Mouse (Mus musculus): ENCODE results near the gene Top3a. TPM values are rescaled to one million over a fixed set of nuclear protein-coding genes. Genes with fewer than 3 reads are reported as not detected.

Gene Top3a
- polyA plus RNA-seq, 1 experiment, result 2.6 TPM

DNA sequence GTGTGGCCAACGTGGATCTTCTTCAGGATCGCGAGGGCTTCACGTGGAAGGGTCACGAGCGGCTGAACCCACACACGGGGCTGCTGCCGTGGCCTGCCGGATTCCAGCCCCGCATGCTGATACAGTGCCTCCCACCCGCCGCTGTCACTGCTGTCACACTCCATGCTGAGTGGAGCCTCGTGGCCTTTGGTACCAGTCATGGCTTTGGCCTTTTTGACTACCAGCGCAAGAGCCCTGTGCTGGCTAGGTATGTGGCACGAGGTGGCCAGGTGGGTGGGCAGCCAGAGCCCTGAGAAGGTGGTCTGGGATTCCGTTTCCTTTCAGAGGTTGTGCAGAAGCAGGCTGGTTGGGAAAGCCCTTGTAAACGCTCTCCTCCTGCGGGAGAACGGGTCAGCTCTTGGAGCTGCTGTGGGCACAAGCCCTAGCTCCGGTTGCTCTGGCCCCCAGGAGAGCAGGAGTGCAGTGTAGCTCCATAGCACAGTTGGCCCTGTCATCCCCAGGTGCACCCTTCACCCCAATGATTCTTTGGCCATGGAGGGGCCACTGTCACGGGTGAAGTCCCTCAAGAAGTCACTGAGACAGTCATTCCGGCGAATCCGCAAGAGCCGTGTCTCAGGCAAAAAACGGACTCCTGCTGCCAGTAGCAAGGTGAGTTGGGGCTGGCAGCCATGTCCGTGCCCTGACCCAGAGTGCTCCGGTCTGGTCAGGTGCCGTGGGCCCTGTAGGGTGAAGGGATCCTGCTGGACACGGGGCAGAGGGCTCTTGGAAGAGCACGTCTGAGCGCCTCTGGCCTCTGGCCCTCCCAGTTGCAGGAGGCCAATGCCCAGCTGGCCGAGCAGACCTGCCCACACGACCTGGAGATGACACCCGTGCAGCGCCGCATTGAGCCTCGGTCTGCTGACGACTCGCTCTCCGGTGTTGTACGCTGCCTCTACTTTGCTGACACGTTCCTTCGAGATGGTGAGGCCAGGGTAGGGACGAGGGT is 67.4 kb downstream of the Top3a start:
- Histone ChIP-seq H3K4me3 (ENCODE audit: insufficient read depth, low read depth, low read length) (no peak overlapping the region), H3K27ac (replicated peaks; ENCODE audit: low read depth, low read length) (no peak overlapping the region), H3K4me1 (ENCODE audit: control insufficient read depth, insufficient read depth, insufficient read length, low read length) (peaks cover 7% of the 10 kb centered on the region; the same call in 1 of the 2 replicates)

DNA sequence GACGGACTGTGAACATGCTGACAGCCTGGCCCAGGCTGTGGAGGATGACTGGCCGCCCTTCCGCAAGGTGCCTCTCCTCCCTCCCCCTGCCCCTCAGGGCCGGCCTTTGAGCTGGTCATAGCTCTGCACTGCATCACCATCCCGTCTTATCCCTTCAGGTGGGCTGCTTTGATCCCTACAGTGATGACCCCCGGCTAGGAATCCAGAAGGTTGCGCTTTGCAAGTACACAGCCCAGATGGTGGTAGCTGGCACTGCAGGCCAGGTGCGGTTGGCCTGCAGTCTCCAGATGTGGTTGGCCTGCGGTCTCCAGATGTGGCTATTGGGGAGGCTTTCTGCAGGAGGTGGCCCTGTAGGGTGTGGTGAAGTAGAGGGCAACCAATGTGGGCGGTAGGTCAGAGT is 68.5 kb downstream of the Top3a start:
- Histone ChIP-seq H3K4me3 (ENCODE audit: insufficient read depth, low read depth, low read length) (no peak overlapping the region), H3K27ac (replicated peaks; ENCODE audit: low read depth, low read length) (no peak overlapping the region), H3K4me1 (ENCODE audit: control insufficient read depth, insufficient read depth, insufficient read length, low read length) (peaks cover 7% of the 10 kb centered on the region; the same call in 1 of the 2 replicates)

DNA sequence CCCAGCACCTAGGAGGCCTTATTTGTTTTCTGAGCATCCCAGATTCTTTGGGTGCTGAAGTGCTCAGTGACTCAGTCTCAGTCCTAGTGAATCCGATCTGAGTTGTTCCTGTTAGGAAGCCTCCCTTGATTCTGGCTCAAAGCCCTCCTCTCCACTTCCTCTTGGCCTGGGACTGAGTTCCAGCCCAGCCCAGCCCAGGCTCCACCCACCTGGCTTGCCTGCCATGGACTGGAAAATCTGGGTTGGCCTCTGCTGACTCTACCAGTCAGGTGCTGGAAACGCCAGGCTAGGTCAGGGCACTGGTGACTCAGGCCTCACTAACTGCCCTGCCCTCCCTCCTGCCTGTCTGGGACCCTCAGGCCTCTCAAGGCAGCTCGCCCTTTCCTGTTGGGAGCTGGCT is 69.5 kb downstream of the Top3a start:
- Histone ChIP-seq H3K4me1 (ENCODE audit: control insufficient read depth, insufficient read depth, insufficient read length, low read length) (peaks cover 7% of the 10 kb centered on the region; the same call in 1 of the 2 replicates), H3K4me3 (ENCODE audit: insufficient read depth, low read depth, low read length) (no peak overlapping the region), H3K27ac (replicated peaks; ENCODE audit: low read depth, low read length) (peak overlapping the region; percentile 50)

DNA sequence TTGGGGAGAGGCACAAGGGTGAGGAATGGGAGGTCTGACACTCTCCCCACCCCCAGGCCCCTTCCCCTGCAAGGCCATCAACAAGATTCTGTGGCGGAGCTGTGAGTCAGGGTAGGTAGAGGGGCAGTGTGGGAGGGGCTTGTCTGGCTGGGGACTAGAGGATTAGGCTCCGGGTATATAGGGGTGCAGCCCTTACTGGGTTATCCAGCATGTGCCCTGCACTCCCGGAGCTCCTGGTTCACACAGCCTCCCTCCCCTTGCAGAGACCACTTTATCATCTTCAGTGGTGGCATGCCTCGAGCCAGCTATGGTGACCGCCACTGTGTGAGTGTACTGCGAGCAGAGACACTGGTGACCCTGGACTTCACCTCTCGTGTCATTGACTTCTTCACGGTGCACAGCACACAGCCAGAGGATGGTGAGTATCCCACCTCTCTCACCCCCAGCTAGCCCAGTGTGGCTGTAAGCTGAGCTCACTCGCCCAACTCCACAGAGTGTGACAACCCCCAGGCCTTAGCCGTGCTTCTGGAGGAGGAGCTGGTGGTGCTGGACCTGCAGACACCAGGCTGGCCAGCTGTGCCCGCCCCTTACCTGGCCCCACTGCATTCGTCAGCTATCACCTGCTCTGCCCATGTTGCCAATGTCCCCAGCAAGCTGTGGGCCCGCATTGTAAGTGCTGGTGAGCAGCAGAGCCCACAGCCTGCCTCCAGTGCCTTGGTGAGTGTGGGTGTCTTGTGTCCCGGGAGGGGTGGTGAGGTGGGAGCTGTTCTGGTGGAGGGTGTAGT is 70.3 kb downstream of the Top3a start:
- Histone ChIP-seq H3K4me3 (ENCODE audit: insufficient read depth, low read depth, low read length) (no peak overlapping the region), H3K4me1 (ENCODE audit: control insufficient read depth, insufficient read depth, insufficient read length, low read length) (peaks cover 7% of the 10 kb centered on the region; the same call in 1 of the 2 replicates), H3K27ac (replicated peaks; ENCODE audit: low read depth, low read length) (peak overlapping the region; percentile 32)

DNA sequence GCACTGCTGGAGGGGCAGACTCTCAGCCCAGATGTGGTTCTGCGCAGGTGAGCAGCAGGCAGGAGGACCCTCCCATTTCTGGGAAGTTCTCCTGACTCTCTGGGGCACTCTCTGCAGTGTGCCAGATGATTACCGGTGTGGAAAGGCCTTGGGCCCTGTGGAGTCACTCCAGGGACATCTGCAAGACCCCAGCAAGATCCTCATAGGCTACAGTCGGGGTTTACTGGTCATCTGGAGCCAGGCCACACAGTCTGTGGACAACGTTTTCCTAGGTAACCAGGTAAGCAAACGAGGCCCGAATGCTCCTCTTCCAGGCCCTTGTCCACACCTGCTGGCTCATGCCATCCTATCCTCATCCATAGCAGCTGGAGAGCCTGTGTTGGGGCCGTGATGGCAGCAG is 71.1 kb downstream of the Top3a start:
- no peak overlapping the region for H3K4me3 ChIP-seq (ENCODE audit: insufficient read depth, low read depth, low read length)
- peaks cover 7% of the 10 kb centered on the region; the same call in 1 of the 2 replicates for H3K4me1 ChIP-seq (ENCODE audit: control insufficient read depth, insufficient read depth, insufficient read length, low read length)
- no peak overlapping the region for H3K27ac ChIP-seq (replicated peaks; ENCODE audit: low read depth, low read length)

DNA sequence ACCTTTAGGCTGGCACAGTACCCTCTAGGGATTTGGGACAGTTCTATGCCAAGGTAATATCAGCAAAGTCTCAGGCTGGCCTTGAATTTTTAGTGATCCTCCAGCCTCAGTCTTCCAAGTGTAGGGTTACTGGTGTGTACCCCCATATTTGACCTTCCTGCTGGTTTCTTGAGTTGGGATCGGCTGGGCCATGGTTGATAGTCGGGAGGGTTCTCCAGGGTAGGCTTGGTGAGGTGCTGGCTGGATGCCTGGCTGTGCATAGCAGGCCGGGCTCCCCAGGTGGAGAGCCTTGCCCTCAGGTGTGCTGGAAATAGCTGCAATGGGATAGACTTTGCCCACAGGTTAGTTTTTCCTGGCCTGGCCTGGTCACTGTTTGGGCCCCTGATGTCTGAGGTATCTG is 71.9 kb downstream of the Top3a start:
- H3K4me3 ChIP-seq (ENCODE audit: insufficient read depth, low read depth, low read length), result no peak overlapping the region
- H3K4me1 ChIP-seq (ENCODE audit: control insufficient read depth, insufficient read depth, insufficient read length, low read length), result peaks cover 8% of the 10 kb centered on the region; the same call in 1 of the 2 replicates

DNA sequence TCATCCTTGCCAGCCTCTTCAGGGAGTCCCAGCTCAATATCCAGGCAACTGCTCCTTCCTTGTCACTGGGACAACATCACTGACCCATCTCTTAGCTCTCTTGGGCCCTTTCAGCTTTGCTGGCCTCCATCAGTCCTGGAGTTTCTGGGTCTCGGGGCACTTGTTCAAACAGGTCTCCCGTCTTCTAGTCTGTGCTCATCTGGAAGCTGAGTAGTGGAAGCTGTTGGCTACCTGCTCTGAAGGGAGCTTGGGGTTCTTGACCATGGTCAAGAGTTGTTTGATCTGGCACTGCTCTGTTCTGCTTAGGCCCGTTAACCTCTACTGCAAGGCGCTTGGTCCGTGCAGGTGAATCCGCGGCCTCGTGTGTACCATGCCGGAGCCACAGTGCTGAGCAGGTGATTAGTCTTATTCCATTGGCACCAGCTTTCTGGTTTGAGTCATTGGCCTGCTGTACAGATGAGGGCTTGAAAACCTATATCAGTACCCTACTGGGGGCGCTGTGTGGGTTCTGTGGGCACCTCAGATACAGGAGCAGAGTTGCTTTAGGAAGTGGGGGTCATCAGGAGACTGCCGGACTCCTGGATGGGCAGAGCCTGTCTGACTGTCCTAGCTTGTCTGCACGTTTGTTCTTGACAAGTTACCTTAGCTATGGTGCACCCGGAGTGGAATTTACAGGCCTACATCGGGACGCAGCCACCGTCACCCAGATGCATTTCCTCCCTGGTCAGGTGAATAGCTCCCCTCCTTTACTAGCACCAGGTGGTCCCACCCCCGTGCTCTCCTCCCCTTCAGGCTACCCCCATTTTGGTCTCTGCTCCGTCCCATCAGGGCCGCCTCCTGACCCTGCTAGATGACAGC is 72.9 kb downstream of the Top3a start:
- no peak overlapping the region for H3K4me3 ChIP-seq (ENCODE audit: insufficient read depth, low read depth, low read length)
- peaks cover 9% of the 10 kb centered on the region; the same call in 1 of the 2 replicates for H3K4me1 ChIP-seq (ENCODE audit: control insufficient read depth, insufficient read depth, insufficient read length, low read length)
- no peak overlapping the region for H3K27ac ChIP-seq (replicated peaks; ENCODE audit: low read depth, low read length)

More for the DNA sequence above, 71.9 kb downstream of the Top3a start:
- no peak overlapping the region for H3K27ac ChIP-seq (replicated peaks; ENCODE audit: low read depth, low read length)

DNA sequence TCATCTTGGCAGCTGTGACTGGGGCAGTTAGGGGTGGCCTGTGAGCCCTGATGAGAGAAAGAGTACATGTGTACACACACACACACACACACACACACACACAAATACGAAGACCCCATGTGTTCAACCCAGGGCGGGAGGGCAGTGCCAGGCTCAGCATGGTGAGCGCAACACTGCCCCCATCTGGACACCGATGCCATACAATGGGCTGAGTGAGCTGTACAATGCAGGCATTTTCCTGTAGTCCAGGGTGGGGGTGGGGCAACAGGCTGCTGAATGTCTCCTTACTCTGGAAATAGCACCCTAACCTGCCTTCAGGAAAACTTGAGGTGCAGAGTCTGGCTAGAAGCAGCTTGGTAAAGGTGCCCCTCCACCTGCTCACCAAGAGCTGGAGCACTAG is 74.0 kb downstream of the Top3a start:
- H3K27ac ChIP-seq (replicated peaks; ENCODE audit: low read depth, low read length), result no peak overlapping the region
- no peak overlapping the region for H3K4me3 ChIP-seq (ENCODE audit: insufficient read depth, low read depth, low read length)
- H3K4me1 ChIP-seq (ENCODE audit: control insufficient read depth, insufficient read depth, insufficient read length, low read length), result peaks cover 9% of the 10 kb centered on the region; the same call in 1 of the 2 replicates

DNA sequence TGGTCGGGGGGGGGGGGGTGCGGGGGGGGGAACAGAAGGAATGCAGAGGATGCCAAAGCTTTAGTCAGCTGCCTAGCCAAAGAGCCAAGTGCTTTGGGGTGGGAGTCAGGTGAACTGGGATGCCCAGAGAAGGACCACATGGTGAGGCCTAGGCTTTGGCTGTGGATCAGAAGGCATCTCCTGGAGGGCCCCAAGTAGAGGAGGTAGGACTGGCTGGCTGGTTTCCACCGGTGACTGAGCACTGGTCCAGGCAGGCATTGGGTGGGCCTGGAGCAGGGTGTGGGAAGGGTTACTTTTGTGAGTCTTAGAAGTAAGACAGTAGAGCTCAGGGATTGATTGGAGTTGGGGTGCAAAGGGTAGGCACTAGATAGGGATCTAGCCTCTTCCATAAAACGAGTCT is 75.6 kb downstream of the Top3a start:
- Histone ChIP-seq H3K4me1 (ENCODE audit: control insufficient read depth, insufficient read depth, insufficient read length, low read length) (0 out of 2 replicates have a peak, but pooled peaks cover 2% of the 10 kb centered on the region), H3K27ac (replicated peaks; ENCODE audit: low read depth, low read length) (no peak overlapping the region), H3K4me3 (ENCODE audit: insufficient read depth, low read depth, low read length) (no peak overlapping the region)

DNA sequence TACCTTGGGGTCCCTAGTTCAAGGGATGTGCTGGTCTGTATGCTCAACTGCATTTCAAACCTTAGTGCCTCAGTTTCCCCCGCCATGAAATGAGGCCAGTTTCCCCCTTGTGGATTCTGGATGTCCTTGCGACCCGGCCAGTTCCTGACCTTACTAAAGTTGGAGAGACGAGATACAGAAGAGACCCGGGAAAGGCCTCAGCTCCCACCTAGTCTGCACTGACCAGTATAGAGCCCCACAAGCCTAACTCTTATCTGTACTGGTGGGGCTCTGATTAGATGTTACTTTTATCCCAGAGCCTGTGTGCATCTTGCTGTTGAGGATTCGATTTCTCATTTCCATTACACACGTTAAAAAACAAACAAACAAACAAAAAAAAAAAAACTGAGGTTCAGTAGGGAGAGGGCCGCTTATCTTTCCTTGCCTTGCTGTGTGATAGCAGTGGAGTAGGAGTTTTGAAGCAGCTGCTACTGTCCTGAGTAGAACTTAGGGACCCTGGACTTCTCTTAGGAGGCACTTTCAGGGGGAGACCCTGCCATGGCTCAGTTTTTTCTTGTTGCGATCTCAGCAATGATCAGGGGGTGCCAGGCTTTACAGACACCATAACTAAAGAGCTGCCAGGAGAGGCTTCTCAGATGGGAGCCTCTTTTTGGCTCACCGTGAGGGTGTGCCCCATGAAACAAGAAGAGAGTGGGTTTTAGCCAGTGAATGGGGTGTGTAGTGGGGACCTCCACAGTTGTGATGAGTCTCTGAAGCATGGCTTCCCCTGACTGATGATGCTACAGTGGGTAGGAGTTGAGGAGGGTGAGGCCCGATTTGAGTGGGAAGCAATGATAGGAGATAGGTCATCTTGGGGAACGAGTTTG is 76.6 kb downstream of the Top3a start:
- H3K4me1 ChIP-seq (ENCODE audit: control insufficient read depth, insufficient read depth, insufficient read length, low read length), result 0 out of 2 replicates have a peak, but pooled peaks cover 2% of the 10 kb centered on the region
- no peak overlapping the region for H3K27ac ChIP-seq (replicated peaks; ENCODE audit: low read depth, low read length)
- peak overlapping the region; percentile 87 for H3K4me3 ChIP-seq (ENCODE audit: insufficient read depth, low read depth, low read length)

DNA sequence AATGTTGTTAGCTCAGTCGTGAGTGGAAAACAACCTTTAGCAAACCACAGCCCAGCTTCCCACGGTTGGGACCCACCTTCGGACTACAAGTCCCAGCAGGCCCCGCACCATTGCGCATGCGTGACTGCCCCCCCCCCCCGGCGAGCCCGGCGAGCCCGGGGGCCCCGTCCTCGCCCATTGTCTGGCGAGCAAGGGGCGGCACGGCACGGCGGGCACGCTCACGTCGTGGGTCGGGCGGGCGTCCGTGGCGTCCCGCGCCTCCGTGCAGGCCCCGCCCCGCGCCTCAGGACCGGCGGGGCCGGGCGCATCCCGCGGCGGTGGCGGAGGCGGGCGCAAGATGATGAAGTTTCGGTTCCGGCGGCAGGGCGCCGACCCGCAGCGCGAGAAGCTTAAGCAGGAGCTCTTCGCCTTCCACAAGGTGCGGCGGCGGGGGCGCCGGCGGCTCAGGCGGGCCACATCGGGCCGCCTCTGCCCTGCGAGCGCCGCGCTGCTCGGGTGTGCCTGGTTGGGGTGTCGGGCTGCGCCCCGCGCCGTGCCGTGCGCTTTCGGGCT is 77.6 kb downstream of the Top3a start, which contains the start of gene Llgl1:
Gene Llgl1, plus strand, starts transcription at position 200 of the 552 bp plus-strand sequence.
- Histone ChIP-seq H3K27ac (replicated peaks; ENCODE audit: low read depth, low read length) (peak within 1 kb of the TSS; percentile 91), H3K4me1 (ENCODE audit: control insufficient read depth, insufficient read depth, insufficient read length, low read length) (0 out of 2 replicates have a peak, but pooled peaks cover 2% of the 10 kb centered on the region), H3K4me3 (ENCODE audit: insufficient read depth, low read depth, low read length) (peak within 1 kb of the TSS; percentile 87)

DNA sequence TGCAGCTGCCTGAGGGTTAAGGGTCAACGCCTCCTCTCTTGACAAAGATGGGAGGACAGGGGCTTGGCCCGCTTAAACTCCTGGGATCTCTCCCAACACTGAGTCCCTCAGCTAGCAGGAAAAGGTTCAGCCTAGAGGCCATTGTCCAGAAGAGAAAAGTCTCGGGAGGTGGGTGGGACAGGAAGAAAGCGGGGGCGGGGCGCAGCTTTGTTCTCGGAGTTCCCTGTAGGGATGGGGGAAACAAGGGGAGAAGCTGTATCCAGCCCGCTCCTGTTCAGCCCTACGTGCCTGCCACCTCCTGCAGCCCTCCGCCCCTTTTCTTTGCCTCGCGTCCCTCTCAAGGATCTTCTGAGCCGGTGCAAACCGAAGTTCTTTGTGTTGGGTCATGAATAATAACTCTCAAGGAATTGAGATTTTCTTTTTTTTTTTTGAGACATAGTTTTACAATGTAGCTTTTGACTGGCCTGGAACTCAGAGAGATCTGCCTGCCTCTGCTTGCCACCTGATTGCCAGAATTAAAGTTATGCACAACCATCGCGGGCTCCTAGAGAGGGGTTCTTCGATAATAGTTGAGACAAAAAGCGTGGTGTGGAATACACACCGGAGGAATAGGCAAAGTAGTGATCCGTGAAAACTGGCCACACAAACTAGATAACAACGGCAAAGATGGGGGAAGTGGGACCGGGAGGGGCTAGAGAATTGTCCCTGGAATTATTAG is 78.2 kb downstream of the Top3a start:
- Histone ChIP-seq H3K27ac (replicated peaks; ENCODE audit: low read depth, low read length) (peak overlapping the region; percentile 91), H3K4me1 (ENCODE audit: control insufficient read depth, insufficient read depth, insufficient read length, low read length) (0 out of 2 replicates have a peak, but pooled peaks cover 2% of the 10 kb centered on the region), H3K4me3 (ENCODE audit: insufficient read depth, low read depth, low read length) (peak overlapping the region; percentile 87)

DNA sequence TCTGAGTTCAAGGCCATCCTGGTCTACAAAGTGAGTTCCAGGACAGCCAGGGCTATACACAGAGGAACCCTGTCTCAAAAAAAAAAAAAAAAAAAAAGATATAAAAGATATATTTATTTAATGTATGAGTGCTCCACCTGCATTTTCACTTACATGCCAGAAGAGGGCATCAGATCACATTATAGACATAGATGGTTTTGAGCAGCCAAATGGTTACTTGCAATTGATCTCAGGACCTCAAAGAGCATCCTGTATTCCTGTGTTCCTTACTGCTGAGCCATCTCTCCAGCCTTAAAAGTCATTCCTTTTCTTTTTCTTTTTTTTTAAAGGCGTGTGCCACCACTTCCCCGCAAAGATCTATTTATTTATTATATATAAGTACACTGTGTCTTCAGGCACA is 79.6 kb downstream of the Top3a start:
- no peak overlapping the region for H3K27ac ChIP-seq (replicated peaks; ENCODE audit: low read depth, low read length)
- H3K4me3 ChIP-seq (ENCODE audit: insufficient read depth, low read depth, low read length), result no peak overlapping the region
- H3K4me1 ChIP-seq (ENCODE audit: control insufficient read depth, insufficient read depth, insufficient read length, low read length), result 0 out of 2 replicates have a peak, but pooled peaks cover 2% of the 10 kb centered on the region

Measured in brown adipose tissue, adult 24 weeks (tissue).